Mouse (Mus musculus) neural tube, postnatal 0 days (tissue): ENCODE data around the gene Gm49373. TPM values are rescaled to one million over a fixed set of nuclear protein-coding genes. Genes with fewer than 3 reads are reported as not detected.

Experiments used
- microRNA counts: library from miRNA; unstranded; fragments of <30 nt; microRNA quantifications from one replicate; lab custom pipeline; 2015
- microRNA-seq: library from miRNA; unstranded; fragments of <30 nt; microRNA quantifications from one replicate; pipeline ENCODE4, GENCODE M21; 2016
- polyA plus RNA-seq: library from polyadenylated mRNA; unstranded; fragments of >200 nt; fragmentation: Nextera tagmentation; extraction: Ambion mirVana; gene quantifications from 2 replicates; pipeline ENCODE4 v1.2.1, GENCODE M21; 2015

Gm49373 gene
- polyA plus RNA-seq = 1.1 and 1.2 TPM in 2 replicates

DNA sequence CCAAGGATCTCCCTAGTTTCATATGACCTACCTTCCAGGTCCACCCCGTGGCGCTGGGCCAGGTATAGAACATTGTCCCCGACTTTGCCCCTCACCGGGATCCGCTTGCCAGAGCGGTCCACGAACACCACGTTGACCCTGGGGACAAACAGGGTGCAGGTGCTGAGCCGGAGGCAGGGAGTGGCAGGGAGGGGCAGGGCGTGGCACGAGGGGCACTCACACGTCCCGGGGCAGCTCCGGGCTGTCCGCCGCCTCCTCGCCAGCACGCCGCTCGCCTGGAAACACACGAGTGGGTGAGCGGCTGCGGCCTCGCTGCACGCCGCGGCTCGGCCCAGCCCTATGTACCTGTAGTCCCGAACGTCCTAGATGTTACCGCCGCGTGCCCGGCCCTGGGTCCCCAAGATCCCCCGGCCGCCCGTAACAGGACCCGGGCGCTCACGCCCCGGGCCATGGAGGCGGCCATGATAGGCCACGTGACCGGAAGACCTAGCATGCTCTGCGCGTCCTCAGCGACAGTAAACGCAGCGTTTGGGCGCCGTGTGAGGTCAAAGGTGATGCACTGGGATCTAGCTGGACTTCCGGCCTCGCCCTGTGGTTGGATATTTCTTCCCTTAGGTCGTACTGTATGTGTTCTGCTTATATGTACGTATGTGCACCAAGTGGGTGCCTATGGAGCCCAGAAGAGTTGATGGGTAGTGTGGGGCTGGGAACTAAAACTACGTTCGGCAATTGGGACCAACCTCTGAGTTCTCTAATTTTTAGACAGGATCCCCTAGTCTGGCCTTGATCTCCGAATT is at the start of gene Gm49373, which contains the start of gene Fdx1l:
TSS of gene Gm49373 (minus strand) at position 53 of the 797 bp plus-strand sequence.
TSS of gene Fdx1l (minus strand) at position 571 of the 797 bp plus-strand sequence.

DNA sequence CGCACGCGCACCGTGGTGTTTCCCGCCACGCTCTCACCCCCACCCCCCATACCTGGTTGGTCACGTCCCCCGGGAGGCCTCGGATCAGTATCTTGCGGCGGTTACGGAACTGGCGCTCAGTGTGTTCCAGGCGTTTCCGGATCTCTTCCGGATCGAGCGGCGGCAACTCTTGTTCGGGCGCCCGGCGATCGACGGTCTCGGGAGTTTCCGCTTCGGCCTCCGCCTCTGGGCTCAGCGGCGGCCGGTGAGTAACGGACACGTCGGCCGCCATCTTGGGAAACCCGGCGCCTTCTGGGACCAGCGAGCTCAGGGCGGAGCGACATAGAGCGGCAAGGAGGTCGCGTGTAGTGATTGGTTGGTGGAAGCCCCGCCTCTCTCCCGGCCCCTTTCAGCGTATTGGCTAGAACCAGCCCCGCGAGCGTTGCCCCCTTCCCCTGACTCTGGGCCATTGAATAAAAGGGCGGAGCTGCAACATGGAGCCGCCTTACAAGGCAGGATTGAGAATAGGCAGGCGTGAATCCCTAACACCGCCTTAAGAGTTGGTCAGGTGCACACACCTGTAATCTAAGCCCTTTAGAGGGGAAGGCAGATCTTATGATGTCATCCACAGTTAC is 18.9 kb upstream of the Gm49373 start, which contains the start of the genes Gm38431 and Raver1:
TSS of gene Gm38431 (minus strand) at position 291 of the 614 bp plus-strand sequence.
TSS of gene Raver1 (minus strand) at position 302 of the 614 bp plus-strand sequence.

DNA sequence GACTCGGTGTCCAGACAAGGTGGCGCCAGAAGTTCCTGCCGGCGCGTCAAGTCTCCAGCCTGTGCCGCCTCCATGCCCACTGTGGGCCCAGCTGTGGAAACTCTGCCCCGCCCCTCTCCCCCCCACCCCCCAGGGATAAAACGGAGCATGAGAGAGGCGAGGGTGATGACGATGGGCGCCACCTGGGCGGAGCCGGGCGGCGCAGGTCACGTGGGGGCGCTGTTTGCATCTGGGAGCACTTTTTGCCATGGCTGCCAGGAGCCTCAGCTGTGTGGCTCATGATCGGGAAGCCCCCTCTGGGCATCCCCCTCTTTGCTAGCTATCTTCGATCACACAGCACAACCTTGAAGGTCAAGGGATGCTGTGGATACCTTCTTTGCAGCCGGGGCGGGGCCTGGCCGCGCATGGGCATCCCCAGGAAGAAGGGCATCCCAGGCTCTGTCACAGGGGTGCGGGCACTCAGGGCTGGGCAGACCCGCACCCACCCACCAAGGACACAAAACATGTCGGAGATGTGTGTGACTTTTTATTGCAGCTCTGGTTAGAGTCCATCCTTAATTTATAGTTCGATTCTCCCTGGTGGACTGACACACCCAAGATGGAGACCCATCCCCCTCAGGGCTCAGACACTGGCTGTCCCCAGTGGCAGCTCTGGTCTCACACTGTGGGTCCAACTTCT is 5.8 kb downstream of the Gm49373 start, which contains the start of gene Zglp1:
TSS of gene Zglp1 (minus strand) at position 88 of the 679 bp plus-strand sequence.

DNA sequence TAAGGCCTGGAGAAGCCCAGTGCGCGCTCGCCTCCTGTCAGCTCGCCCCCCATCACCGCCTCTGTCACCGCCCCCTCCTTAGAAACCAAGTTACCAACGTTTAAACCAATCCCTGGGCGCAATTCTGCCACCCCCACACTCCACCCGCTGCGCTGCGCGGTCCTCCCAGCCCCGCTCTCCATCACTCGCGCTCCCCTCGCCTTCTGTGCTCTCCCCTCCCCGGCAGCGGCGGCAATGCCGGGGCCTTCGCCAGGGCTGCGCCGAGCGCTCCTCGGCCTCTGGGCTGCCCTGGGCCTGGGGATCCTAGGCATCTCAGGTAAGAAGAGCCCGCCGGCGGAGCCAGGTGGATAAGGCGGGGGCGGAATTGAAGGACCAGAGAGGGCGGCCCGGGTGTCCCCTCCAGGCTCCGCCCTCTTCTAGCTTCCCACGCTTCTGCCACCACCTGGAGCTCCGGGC is 41.0 kb downstream of the Gm49373 start, which contains the start of gene Icam5:
TSS of gene Icam5 (plus strand) at position 178 of the 456 bp plus-strand sequence.

DNA sequence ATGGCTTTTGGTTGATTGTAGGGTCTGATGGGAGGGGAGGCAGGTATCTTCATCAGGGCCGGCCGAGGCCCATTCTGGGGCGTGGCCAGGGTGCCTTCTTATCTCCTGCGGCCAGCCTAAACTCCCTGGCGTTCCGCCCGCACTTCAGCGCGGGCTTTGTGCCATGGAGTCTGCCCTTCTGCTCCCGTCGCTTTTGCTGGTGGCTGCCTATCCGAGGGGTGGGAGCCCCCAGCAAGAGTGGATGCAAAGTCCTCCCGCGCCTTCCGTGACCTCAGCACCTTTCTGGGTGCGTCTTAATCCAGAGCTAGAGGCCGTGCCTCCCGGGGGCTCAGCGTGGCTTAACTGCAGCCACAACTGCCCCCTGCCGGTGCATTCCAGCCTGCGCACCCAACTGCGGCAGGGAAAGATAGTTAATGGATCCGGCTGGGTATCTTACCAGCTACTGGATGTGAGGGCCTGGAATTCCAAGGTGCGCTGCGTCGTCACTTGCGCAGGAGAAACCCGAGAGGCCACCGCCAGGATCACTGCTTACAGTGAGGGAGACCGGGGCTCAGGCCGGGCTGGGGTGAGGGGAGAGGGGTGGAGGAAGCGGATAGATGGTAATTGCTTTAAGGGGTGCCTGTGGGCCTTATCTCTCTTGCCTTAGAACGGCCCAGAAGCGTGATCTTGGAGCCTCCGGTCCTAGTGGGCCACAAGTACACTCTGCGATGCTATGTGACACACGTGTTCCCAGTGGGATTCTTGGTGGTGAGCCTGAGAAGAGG is 43.4 kb downstream of the Gm49373 start, which contains the start of gene Icam4:
TSS of gene Icam4 (plus strand) at position 83 of the 764 bp plus-strand sequence.

DNA sequence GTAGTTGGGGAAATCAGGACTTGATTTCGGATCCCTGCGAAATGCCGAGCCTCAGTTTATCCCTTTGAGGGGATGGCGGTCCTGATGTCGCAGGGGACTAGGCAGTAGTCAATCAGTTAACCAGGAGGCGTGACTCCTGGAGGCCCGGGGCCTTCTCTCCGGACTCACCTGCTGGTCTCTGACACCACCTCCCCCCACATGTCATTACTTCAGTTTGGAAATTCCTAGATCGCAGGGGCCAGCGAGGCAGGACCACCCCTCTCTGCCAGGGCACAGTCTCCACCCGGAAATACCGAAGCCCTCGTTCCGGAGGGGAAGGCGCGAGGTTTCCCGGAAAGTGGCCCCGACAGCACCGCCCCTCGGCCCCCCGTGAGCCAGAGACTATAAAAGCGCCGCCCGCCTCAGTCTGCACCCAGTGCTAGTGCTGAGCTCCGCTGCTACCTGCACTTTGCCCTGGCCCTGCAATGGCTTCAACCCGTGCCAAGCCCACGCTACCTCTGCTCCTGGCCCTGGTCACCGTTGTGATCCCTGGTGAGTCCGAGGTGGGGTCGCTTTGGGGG is 57.2 kb downstream of the Gm49373 start, which contains the start of gene Icam1:
TSS of gene Icam1 (plus strand) at position 415 of the 560 bp plus-strand sequence.

MicroRNA genes within 50 kb of the gene (microRNA counts, 519-probe panel; counts per million panel counts)
- 40.5 counts per million for microRNA mmu-miR-1900 (lab: Ali Mortazavi, UCI)

Small RNA genes lying within 50 kb of the gene (microRNA-seq; reads per million reads assigned to microRNA genes)
- gene Mir1900 = not detected
- not detected for gene Mir7082

Other genes starting within 250 kb of the Gm49373 start
- 36.1 and 49.9 TPM in 2 replicates for gene A230050P20Rik, start 204.5 kb downstream of the Gm49373 start, polyA plus RNA-seq
- gene Angptl6, start 193.4 kb downstream of the Gm49373 start, polyA plus RNA-seq = 11.4 and 13.0 TPM in 2 replicates
- gene Ppan, start 184.9 kb downstream of the Gm49373 start, polyA plus RNA-seq = 37.3 and 39.7 TPM in 2 replicates
- 211 and 231 TPM in 2 replicates for gene Eif3g, start 174.5 kb downstream of the Gm49373 start, polyA plus RNA-seq
- gene Dnmt1, start 113.2 kb downstream of the Gm49373 start, polyA plus RNA-seq = 32.3 and 33.8 TPM in 2 replicates
- 7.4 and 10.6 TPM in 2 replicates for gene S1pr2, start 96.3 kb downstream of the Gm49373 start, polyA plus RNA-seq
- gene Mrpl4, start 70.4 kb downstream of the Gm49373 start, polyA plus RNA-seq = 133 and 135 TPM in 2 replicates
- 3.2 and 3.8 TPM in 2 replicates for gene Icam1, start 57.1 kb downstream of the Gm49373 start, polyA plus RNA-seq
- 0.57 TPM in 1 of 2 replicates, not detected in the other for gene Icam4, start 43.7 kb downstream of the Gm49373 start, polyA plus RNA-seq
- 4.0 and 4.1 TPM in 2 replicates for gene Icam5, start 41.0 kb downstream of the Gm49373 start, polyA plus RNA-seq
- 0.49 and 2.1 TPM in 2 replicates for gene Zglp1, start 6.0 kb downstream of the Gm49373 start, polyA plus RNA-seq
- gene Fdx1l, start 518 bp upstream of the Gm49373 start, polyA plus RNA-seq = 86.5 and 102 TPM in 2 replicates
- gene Gm38431, start 18.9 kb upstream of the Gm49373 start, polyA plus RNA-seq = 0.35 and 0.42 TPM in 2 replicates
- gene Raver1, start 18.9 kb upstream of the Gm49373 start, polyA plus RNA-seq = 16.6 and 21.1 TPM in 2 replicates
- 6.5 and 7.0 TPM in 2 replicates for gene Tyk2, start 58.1 kb upstream of the Gm49373 start, polyA plus RNA-seq
- 152 and 155 TPM in 2 replicates for gene Cdc37, start 76.9 kb upstream of the Gm49373 start, polyA plus RNA-seq
- 49.6 and 56.9 TPM in 2 replicates for gene Pde4a, start 92.6 kb upstream of the Gm49373 start, polyA plus RNA-seq
- 60.8 and 64.1 TPM in 2 replicates for gene Keap1, start 166.3 kb upstream of the Gm49373 start, polyA plus RNA-seq
- 5.5 and 5.9 TPM in 2 replicates for gene S1pr5, start 175.3 kb upstream of the Gm49373 start, polyA plus RNA-seq
- gene Atg4d, start 192.2 kb upstream of the Gm49373 start, polyA plus RNA-seq = 41.7 and 48.3 TPM in 2 replicates
- 11.8 and 12.0 TPM in 2 replicates for gene Kri1, start 214.9 kb upstream of the Gm49373 start, polyA plus RNA-seq
- gene Cdkn2d, start 218.3 kb upstream of the Gm49373 start, polyA plus RNA-seq = 157 and 165 TPM in 2 replicates
- gene Ap1m2, start 239.2 kb upstream of the Gm49373 start, polyA plus RNA-seq = 3.5 and 4.4 TPM in 2 replicates
- 47.3 and 53.9 TPM in 2 replicates for gene Slc44a2, start 247.6 kb upstream of the Gm49373 start, polyA plus RNA-seq